Mouse (Mus musculus) neural tube, embryonic 14.5 days (tissue): ENCODE data around the gene A530084C06Rik. TPM values are rescaled to one million over a fixed set of nuclear protein-coding genes. Genes with fewer than 3 reads are reported as not detected.

Source experiments
- ATAC-seq: fragments of 200-750 bp; cut with Nextera tagmentation; 2 replicates; pipeline ENCODE4 v1.8.0; 2017; ENCODE audit warnings: low read depth, mild to moderate bottlenecking, moderate TSS enrichment, moderate library complexity
- H3K27ac ChIP-seq: fragments of 300-500 bp; sonication (generic); 2 replicates; pipeline ENCODE4 v1.5.1; 2014; ENCODE audit warnings: low read depth, mild to moderate bottlenecking, control low read depth, low read length, moderate library complexity, mixed read lengths
- H3K27me3 ChIP-seq: fragments of 300-500 bp; sonication (generic); 2 replicates; pipeline ENCODE4 v1.6.1; 2014; ENCODE audit warnings: low read length; ENCODE audit not compliant: control insufficient read depth, insufficient read depth
- H3K36me3 ChIP-seq: fragments of 300-500 bp; sonication (generic); 2 replicates; pipeline ENCODE4 v1.6.1; 2014; ENCODE audit warnings: low read length, mixed read lengths; ENCODE audit not compliant: control insufficient read depth, insufficient read depth
- H3K4me1 ChIP-seq: fragments of 300-500 bp; sonication (generic); 2 replicates; pipeline ENCODE4 v1.6.1; 2014; ENCODE audit warnings: low read length; ENCODE audit not compliant: control insufficient read depth, insufficient read depth
- H3K4me2 ChIP-seq: fragments of 300-500 bp; sonication (generic); 2 replicates; pipeline ENCODE4 v1.6.1; 2014; ENCODE audit warnings: mild to moderate bottlenecking, low read depth, low read length, control low read depth
- H3K4me3 ChIP-seq: fragments of 300-500 bp; sonication (generic); 2 replicates; pipeline ENCODE4 v1.5.1; 2014; ENCODE audit warnings: low read depth, low read length, control low read depth, mixed read lengths
- H3K9ac ChIP-seq: fragments of 300-500 bp; sonication (generic); replicated peaks from 2 replicates; pipeline ENCODE4 v1.6.1; 2014; ENCODE audit warnings: low read depth, mild to moderate bottlenecking, control low read depth, low read length, mixed read lengths
- H3K9me3 ChIP-seq: fragments of 300-500 bp; sonication (generic); 2 replicates; pipeline ENCODE4 v1.6.1; 2016; ENCODE audit warnings: low read length; ENCODE audit not compliant: control insufficient read depth
- WGBS: fragments of 180-500 bp; shearing (Covaris S2); extraction: QIAGEN DNeasy Blood & Tissue Kit; methylation state at CpG from one replicate; pipeline ENCODE4 v1.1.7; 2014; 5-methylcytosine and 5-hydroxymethylcytosine counted together
- polyA plus RNA-seq: library from polyadenylated mRNA; unstranded; fragments of >200 nt; fragmentation: Nextera tagmentation; extraction: Ambion mirVana; gene quantifications from 2 replicates; pipeline ENCODE4 v1.2.1, GENCODE M21; 2014

The A530084C06Rik gene
- polyA plus RNA-seq, 1 experiment from 2014 or later = not detected

DNA sequence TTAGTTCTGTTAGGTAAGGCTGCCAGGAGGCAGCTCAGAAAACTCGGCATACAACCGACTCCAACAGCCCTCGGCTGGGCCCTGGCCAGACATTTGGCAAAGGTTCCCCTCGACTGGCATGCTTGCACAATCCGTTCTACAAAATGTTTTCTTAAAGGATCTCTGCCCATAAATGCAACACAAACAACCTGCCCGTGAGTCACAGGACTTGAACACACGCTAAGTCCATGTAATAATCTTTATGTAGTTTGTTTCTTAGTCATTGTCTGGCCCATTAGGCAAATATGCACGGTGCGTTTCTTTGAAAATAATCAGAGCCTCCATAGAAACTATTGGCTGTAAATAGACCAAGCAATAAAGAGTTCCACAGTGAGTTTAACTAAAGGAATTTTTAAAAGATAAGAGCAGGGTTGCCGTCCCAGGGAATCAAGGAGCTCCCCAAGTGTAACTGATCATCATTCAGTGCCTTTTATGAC is 40.7 kb downstream of the A530084C06Rik start:
- H3K36me3 ChIP-seq = no peaks in the 10 kb centered on the region
- no peak for ATAC-seq
- H3K4me1 ChIP-seq = no peaks in the 10 kb centered on the region
- H3K4me2 ChIP-seq = no peak overlapping the region
- 53% methylated on average over 10 of the region's 10 CpGs for WGBS
- no peak overlapping the region for H3K27ac ChIP-seq
- H3K4me3 ChIP-seq = no peak overlapping the region
- no peaks in the 10 kb centered on the region for H3K9me3 ChIP-seq
- no peak overlapping the region for H3K9ac ChIP-seq
- H3K27me3 ChIP-seq = no peaks in the 10 kb centered on the region

GRCm38 (mm10) chr13:31515261-31515660 is 43.9 kb downstream of the A530084C06Rik start:
- Histone ChIP-seq H3K27me3 (no peaks in the 10 kb centered on the region), H3K4me1 (no peaks in the 10 kb centered on the region), H3K36me3 (no peaks in the 10 kb centered on the region), H3K27ac (no peak overlapping the region), H3K4me2 (no peak overlapping the region), H3K9me3 (no peaks in the 10 kb centered on the region), H3K4me3 (no peak overlapping the region), H3K9ac (no peak overlapping the region)
- 95% methylated on average over 7 of the region's 7 CpGs for WGBS
- no peak for ATAC-seq

GRCm38 (mm10) chr13:31506494-31507167 is 52.5 kb downstream of the A530084C06Rik start:
- Histone ChIP-seq H3K9ac (no peak overlapping the region), H3K9me3 (no peaks in the 10 kb centered on the region), H3K27ac (no peak overlapping the region), H3K4me3 (no peak overlapping the region), H3K27me3 (no peaks in the 10 kb centered on the region), H3K36me3 (no peaks in the 10 kb centered on the region), H3K4me2 (no peak overlapping the region), H3K4me1 (no peaks in the 10 kb centered on the region)
- no peak for ATAC-seq
- WGBS = 86% methylated on average over 8 of the region's 8 CpGs

Other genes starting within 250 kb of the A530084C06Rik start
- 1.5 and 2.2 TPM in 2 replicates for gene Foxq1, start 3.2 kb downstream of the A530084C06Rik start, polyA plus RNA-seq
- gene Foxf2, start 66.5 kb upstream of the A530084C06Rik start, polyA plus RNA-seq = 3.4 and 4.5 TPM in 2 replicates
- 0.50 and 3.0 TPM in 2 replicates for gene Foxc1, start 247.3 kb upstream of the A530084C06Rik start, polyA plus RNA-seq